ENCODE assay signal across 21 mouse cellular contexts in genomic region chr16:87458752-87459151, GRCm38 (mm10). TPM values are rescaled to one million over a fixed set of nuclear protein-coding genes. Genes with fewer than 3 reads are reported as not detected.
A peak's percentile ranks its signal among the peaks of the same experiment; 100 is the strongest.
DNase-seq lines count a peak whose midpoint lies in the region; ATAC-seq and TF ChIP-seq lines count a peak whose summit lies in the region.
"Had no signal": no experiment of that assay in that cellular context is flagged by ENCODE, and none has a peak within 500 bp of the region (broad histone marks: within the 10 kb centered on the region; RNA-seq: fewer than 3 reads in every experiment).

No protein-coding gene starts in this region.

- H3K9me3 ChIP-seq in CH12.LX (replicated peaks; ENCODE audit: low read length) = no peaks in the 10 kb centered on the region
- no peaks in the 10 kb centered on the region for H3K9me3 ChIP-seq in stomach, postnatal 0 days (ENCODE audit: control insufficient read depth, low read length)
- H3K9me3 ChIP-seq: heart, embryonic 15.5 days; neural tube, embryonic 15.5 days had no signal

- H3K4me2 ChIP-seq in CH12.LX (ENCODE audit: insufficient read depth, low read depth, poor library complexity, severe bottlenecking) = no peak overlapping the region
- H3K4me2 ChIP-seq in stomach, postnatal 0 days (replicated peaks; ENCODE audit: low read depth) = no peak overlapping the region
- H3K4me2 ChIP-seq: heart, embryonic 15.5 days; neural tube, embryonic 15.5 days had no signal

- no peak for DNase-seq in left cerebral cortex, adult 2 months (ENCODE audit: extremely low spot score in 1 of 2, low spot score in 2 of 2)
- no peak for DNase-seq in left cerebral cortex, adult 8-10 months (ENCODE audit: low spot score in 2 of 2)
- DNase-seq in CH12.LX (ENCODE audit: extremely low read depth) (peak; percentile 45), R1 (ENCODE audit: low read depth, low spot score) (peak; percentile 70)
- no peak for DNase-seq in stomach, postnatal 0 days (ENCODE audit: low spot score)
- no peak for DNase-seq in lung, adult 18-20 months
- DNase-seq in lung, postnatal 10 days = no peak
- DNase-seq: cerebellum, adult 11 months; embryo, embryonic 11 days; kidney, adult 11 months; left cerebral cortex, postnatal 4 days; liver; lung, postnatal 14 days; midbrain, embryonic 14.5 days; right cerebral cortex, postnatal 4 days; thymus, postnatal 14 days had no signal

- no peak for TF ChIP-seq EP300 in CH12.LX (IDR thresholded peaks at IDR 0.05; ENCODE audit: low read length)
- no peak for TF ChIP-seq EP300 in stomach, postnatal 0 days (optimal IDR thresholded peaks at IDR 0.05)

- WGBS in stomach, postnatal 0 days = 98% methylated on average over 3 of the region's 3 CpGs

- in situ Hi-C loops in CH12.LX (cut with MboI; ENCODE audit: low pct_ligation_motif_present, low pct_unique_long_range_greater_than_20kb, low sequenced_read_pairs) = no loop called here

- peaks cover 34 to 61% of the 10 kb centered on the region in 2 experiments for H3K36me3 ChIP-seq in CH12.LX (replicated peaks in 1 of 2; ENCODE audit: control insufficient read depth in 1 of 2, insufficient read depth in 1 of 2, low read length in 1 of 2)
- peaks cover under 1% of the 10 kb centered on the region; the same call in 1 of the 2 replicates for H3K36me3 ChIP-seq in stomach, postnatal 0 days (ENCODE audit: control insufficient read depth, insufficient read depth, low read length)

- TF ChIP-seq CTCF in left cerebral cortex, adult 2 months (IDR thresholded peaks at IDR 0.05) = peak; percentile 3; the same call in 1 of the 2 replicates
- peak; percentile 27 to 33; a peak in 2 of 4 replicates for TF ChIP-seq CTCF in CH12.LX (conservative IDR thresholded peaks at IDR 0.05 in 1 of 2, IDR thresholded peaks at IDR 0.05 in 1 of 2; ENCODE audit: low read depth in 2 of 2, low read length in 2 of 2)
- 0 out of 2 replicates have a peak, but pooled peaks have one; percentile 11 for TF ChIP-seq CTCF in stomach, postnatal 0 days (IDR thresholded peaks at IDR 0.05; ENCODE audit: low read depth)

- peaks cover 7 to 25% of the 10 kb centered on the region in 2 experiments for H3K4me1 ChIP-seq in CH12.LX (ENCODE audit: control insufficient read depth in 1 of 2, insufficient read depth in 2 of 2)
- peaks cover 4% of the 10 kb centered on the region; the same call in 1 of the 2 replicates for H3K4me1 ChIP-seq in stomach, postnatal 0 days (replicated peaks; ENCODE audit: control insufficient read depth, insufficient read depth)

- peaks cover 56% of the 10 kb centered on the region for H3K79me2 ChIP-seq in CH12.LX (replicated peaks; ENCODE audit: control insufficient read depth, extremely low read depth, insufficient read depth, poor library complexity, severe bottlenecking)

- TF ChIP-seq POLR2A in CH12.LX (IDR thresholded peaks at IDR 0.05; ENCODE audit: low read depth, low read length) = no peak

- no peak overlapping the region for H3K9ac ChIP-seq in CH12.LX (ENCODE audit: insufficient read depth, low read depth)
- no peak overlapping the region for H3K9ac ChIP-seq in stomach, postnatal 0 days (ENCODE audit: low read length)
- H3K9ac ChIP-seq: heart, embryonic 15.5 days; neural tube, embryonic 15.5 days had no signal

- H3K27me3 ChIP-seq in CH12.LX (replicated peaks) = no peaks in the 10 kb centered on the region
- H3K27me3 ChIP-seq in stomach, postnatal 0 days (ENCODE audit: control insufficient read depth, insufficient read depth, low read length) = no peaks in the 10 kb centered on the region
- H3K27me3 ChIP-seq: heart, embryonic 15.5 days; neural tube, embryonic 15.5 days had no signal

- ATAC-seq in stomach, postnatal 0 days (ENCODE audit: low FRiP score, low TSS enrichment) = no peak
- ATAC-seq: forebrain, embryonic 16.5 days; hindbrain, embryonic 16.5 days had no signal

- no peak for TF ChIP-seq RAD21 in CH12.LX (IDR thresholded peaks at IDR 0.05; ENCODE audit: low read depth, low read length)

- no peak overlapping the region for H3K27ac ChIP-seq in left cerebral cortex, adult 2 months
- H3K27ac ChIP-seq in CH12.LX (ENCODE audit: insufficient read depth, low read depth) = no peak overlapping the region
- H3K27ac ChIP-seq in stomach, postnatal 0 days (replicated peaks) = no peak overlapping the region
- H3K27ac ChIP-seq: heart, embryonic 15.5 days; neural tube, embryonic 15.5 days had no signal

- dilution Hi-C loops in CH12.LX (cut with MboI; ENCODE audit: extremely low pct_ligation_motif_present, extremely low pct_unique_long_range_greater_than_20kb, low sequenced_read_pairs) = no loop called here

- H3K4me3 ChIP-seq in left cerebral cortex, adult 2 months = no peak overlapping the region
- no peak overlapping the region for H3K4me3 ChIP-seq in CH12.LX (replicated peaks in 1 of 3; ENCODE audit: low read depth in 2 of 3, low read length in 2 of 3, poor library complexity in 1 of 3)
- H3K4me3 ChIP-seq in stomach, postnatal 0 days (ENCODE audit: low read depth, low read length) = no peak overlapping the region
- H3K4me3 ChIP-seq: heart, embryonic 15.5 days; myocyte; neural tube, embryonic 15.5 days had no signal

- intact Hi-C loops in left cerebral cortex, adult 2 months (cut with DNase I) = no loop called here

TF ChIP-seq in CH12.LX, 34 proteins besides CTCF, POLR2A, EP300 and RAD21:
- TF ChIP-seq UBTF (IDR thresholded peaks at IDR 0.05; ENCODE audit: low read depth, low read length) = no peak
- TF ChIP-seq ELF1 (IDR thresholded peaks at IDR 0.05; ENCODE audit: low read depth, low read length) = no peak
- TF ChIP-seq ZKSCAN1 (IDR thresholded peaks at IDR 0.05; ENCODE audit: borderline replicate concordance, low read depth, low read length) = no peak
- no peak for TF ChIP-seq BHLHE40 (IDR thresholded peaks at IDR 0.05; ENCODE audit: low read depth, low read length)
TF ChIP-seq in CH12.LX: peak in this region for 0.

RNA-seq across cellular contexts. Expression of gene Usp16, which starts 4.2 kb away (rescaled TPM):
- 10 to 100 TPM; 41.8 to 49.8 TPM for total RNA-seq in left cerebral cortex, adult 2 months (2021)
- total RNA-seq in left cerebral cortex, adult 8-10 months (2022) = 10 to 100 TPM; 36.6 to 44.3 (median 43.5) TPM
- total RNA-seq in CH12.LX (2012; rRNA removed) = 85.6 and 92.2 TPM in 2 replicates
- 77.0 and 80.9 TPM in 2 replicates for total RNA-seq in CH12.LX (2014; rRNA removed)
- 144 and 149 TPM in 2 replicates for polyA plus RNA-seq in CH12.LX (2012; ENCODE audit: insufficient read length, low read depth)
- polyA plus RNA-seq in stomach, postnatal 0 days (2015; fragmentation: Nextera tagmentation; extraction: Ambion mirVana) = 37.0 and 40.1 TPM in 2 replicates

RNA-seq across cellular contexts. Expression of gene Rwdd2b, which starts 18.4 kb away (rescaled TPM):
- 1 to 10 TPM; 7.8 to 9.7 TPM for total RNA-seq in left cerebral cortex, adult 2 months (2021)
- 1 to 10 TPM; 9.2 to 9.6 (median 9.5) TPM for total RNA-seq in left cerebral cortex, adult 8-10 months (2022)
- total RNA-seq in CH12.LX (2012; rRNA removed) (14.2 and 17.6 TPM in 2 replicates), CH12.LX (2014; rRNA removed) (35.9 and 37.9 TPM in 2 replicates)
- polyA plus RNA-seq in CH12.LX (2012; ENCODE audit: insufficient read length, low read depth) = 32.5 and 35.9 TPM in 2 replicates
- polyA plus RNA-seq in stomach, postnatal 0 days (2015; fragmentation: Nextera tagmentation; extraction: Ambion mirVana) = 6.9 and 7.5 TPM in 2 replicates

RNA-seq across cellular contexts. Expression of gene Ltn1, which starts 26.3 kb away (rescaled TPM):
- 10 to 100 TPM; 41.9 to 48.9 TPM for total RNA-seq in left cerebral cortex, adult 2 months (2021)
- 10 to 100 TPM; 41.1 to 46.9 (median 43.1) TPM for total RNA-seq in left cerebral cortex, adult 8-10 months (2022)
- 21.5 and 22.8 TPM in 2 replicates for total RNA-seq in CH12.LX (2012; rRNA removed)
- 30.8 and 33.0 TPM in 2 replicates for total RNA-seq in CH12.LX (2014; rRNA removed)
- 31.8 and 34.6 TPM in 2 replicates for polyA plus RNA-seq in CH12.LX (2012; ENCODE audit: insufficient read length, low read depth)
- 8.1 and 9.2 TPM in 2 replicates for polyA plus RNA-seq in stomach, postnatal 0 days (2015; fragmentation: Nextera tagmentation; extraction: Ambion mirVana)

RNA-seq across cellular contexts. Expression of gene Cct8, which starts 36.9 kb away (rescaled TPM):
- total RNA-seq in left cerebral cortex, adult 2 months (2021) = 100 to 1,000 TPM; 145 to 188 TPM
- total RNA-seq in left cerebral cortex, adult 8-10 months (2022) = 100 to 1,000 TPM; 167 to 182 (median 176) TPM
- 350 and 466 TPM in 2 replicates for total RNA-seq in CH12.LX (2012; rRNA removed)
- total RNA-seq in CH12.LX (2014; rRNA removed) = 863 and 980 TPM in 2 replicates
- 1,169 and 1,185 TPM in 2 replicates for polyA plus RNA-seq in CH12.LX (2012; ENCODE audit: insufficient read length, low read depth)
- polyA plus RNA-seq in stomach, postnatal 0 days (2015; fragmentation: Nextera tagmentation; extraction: Ambion mirVana) = 173 and 181 TPM in 2 replicates

Comparison
In these comparisons a context has a peak if more than half of its experiments do, and no peak if none do; other contexts are left out.
1. DNase-seq: peak in CH12.LX (single experiment) and R1 (single experiment); none in left cerebral cortex, adult 2 months (0 of 2), left cerebral cortex, adult 8-10 months (0 of 2), stomach, postnatal 0 days (single experiment), lung, adult 18-20 months (0 of 2) and lung, postnatal 10 days (single experiment).
2. Peak in every context shown above with its lines, with median percentiles within 50 percentile points of each other: CTCF ChIP-seq.